Mouse (Mus musculus): Measurements from ENCODE around the gene Pcbp4.
A peak's percentile ranks its signal among the peaks of the same experiment; 100 is the strongest.

Gene Pcbp4

GRCm38 (mm10) chr9:106444836-106445235 lies 8.3 kb upstream of the Pcbp4 start:
- DNase-seq (ENCODE audit: low read depth in 1 of 2, low spot score in 2 of 2): no peak

GRCm38 (mm10) chr9:106447348-106447747 lies 5.7 kb upstream of the Pcbp4 start, which contains the start of the genes Abhd14b and Abhd14a:
TSS of gene Abhd14b (plus strand) at chr9:106447459.
TSS of gene Abhd14a (minus strand) at chr9:106447678.
- peak; percentile 57 to 68 for DNase-seq (ENCODE audit: low read depth in 1 of 2, low spot score in 2 of 2)

- DNase-seq (ENCODE audit: low read depth in 1 of 2, low spot score in 2 of 2): no peak
These were observed 5.1 kb upstream of the Pcbp4 start for GRCm38 (mm10) chr9:106447951-106448350.

- no peak for DNase-seq (ENCODE audit: low read depth in 1 of 2, low spot score in 2 of 2)
These were observed 4.5 kb upstream of the Pcbp4 start for GRCm38 (mm10) chr9:106448498-106449031.

- no peak for DNase-seq (ENCODE audit: low read depth in 1 of 2, low spot score in 2 of 2)
These were observed 3.1 kb upstream of the Pcbp4 start for GRCm38 (mm10) chr9:106449947-106450346.

- DNase-seq (ENCODE audit: low read depth in 1 of 2, low spot score in 2 of 2): no peak
These were observed 2.4 kb upstream of the Pcbp4 start for GRCm38 (mm10) chr9:106450661-106451060.

GRCm38 (mm10) chr9:106451298-106451697 lies 1.8 kb upstream of the Pcbp4 start:
- no peak for DNase-seq (ENCODE audit: low read depth in 1 of 2, low spot score in 2 of 2)

- no peak for DNase-seq (ENCODE audit: low read depth in 1 of 2, low spot score in 2 of 2)
These were observed 1.2 kb upstream of the Pcbp4 start for GRCm38 (mm10) chr9:106451899-106452298.

- DNase-seq (ENCODE audit: low read depth in 1 of 2, low spot score in 2 of 2): no peak
These were observed 740 bp upstream of the Pcbp4 start for GRCm38 (mm10) chr9:106452351-106452750.

- DNase-seq (ENCODE audit: low read depth in 1 of 2, low spot score in 2 of 2): no peak
These were observed 270 bp upstream of the Pcbp4 start for GRCm38 (mm10) chr9:106452821-106453220.

GRCm38 (mm10) chr9:106454071-106454761 lies 1.1 kb downstream of the Pcbp4 start:
- DNase-seq (ENCODE audit: low read depth in 1 of 2, low spot score in 2 of 2): no peak

- no peak for DNase-seq (ENCODE audit: low read depth in 1 of 2, low spot score in 2 of 2)
These were observed 2.0 kb downstream of the Pcbp4 start for GRCm38 (mm10) chr9:106454888-106455681.

- DNase-seq (ENCODE audit: low read depth in 1 of 2, low spot score in 2 of 2): no peak
These were observed 3.5 kb downstream of the Pcbp4 start for GRCm38 (mm10) chr9:106456325-106457162.

GRCm38 (mm10) chr9:106457163-106457559 lies 4.1 kb downstream of the Pcbp4 start:
- DNase-seq (ENCODE audit: low read depth in 1 of 2, low spot score in 2 of 2): no peak

- no peak for DNase-seq (ENCODE audit: low read depth in 1 of 2, low spot score in 2 of 2)
These were observed 4.8 kb downstream of the Pcbp4 start for GRCm38 (mm10) chr9:106457920-106458319.

- DNase-seq (ENCODE audit: low read depth in 1 of 2, low spot score in 2 of 2): no peak
These were observed 6.9 kb downstream of the Pcbp4 start for GRCm38 (mm10) chr9:106459946-106460345.

- DNase-seq (ENCODE audit: low read depth in 1 of 2, low spot score in 2 of 2): no peak
These were observed 7.4 kb downstream of the Pcbp4 start for GRCm38 (mm10) chr9:106460401-106461025.

GRCm38 (mm10) chr9:106461026-106461415 lies 7.9 kb downstream of the Pcbp4 start:
- DNase-seq (ENCODE audit: low read depth in 1 of 2, low spot score in 2 of 2): no peak

GRCm38 (mm10) chr9:106461641-106462429 lies 8.7 kb downstream of the Pcbp4 start:
- DNase-seq (ENCODE audit: low read depth in 1 of 2, low spot score in 2 of 2): no peak

GRCm38 (mm10) chr9:106462430-106462800 lies 9.3 kb downstream of the Pcbp4 start:
- DNase-seq (ENCODE audit: low read depth in 1 of 2, low spot score in 2 of 2): no peak

Data from monocyte, adult 2 months (primary cell).